8 mouse cellular contexts compared by ENCODE assay signal in the genomic region with DNA sequence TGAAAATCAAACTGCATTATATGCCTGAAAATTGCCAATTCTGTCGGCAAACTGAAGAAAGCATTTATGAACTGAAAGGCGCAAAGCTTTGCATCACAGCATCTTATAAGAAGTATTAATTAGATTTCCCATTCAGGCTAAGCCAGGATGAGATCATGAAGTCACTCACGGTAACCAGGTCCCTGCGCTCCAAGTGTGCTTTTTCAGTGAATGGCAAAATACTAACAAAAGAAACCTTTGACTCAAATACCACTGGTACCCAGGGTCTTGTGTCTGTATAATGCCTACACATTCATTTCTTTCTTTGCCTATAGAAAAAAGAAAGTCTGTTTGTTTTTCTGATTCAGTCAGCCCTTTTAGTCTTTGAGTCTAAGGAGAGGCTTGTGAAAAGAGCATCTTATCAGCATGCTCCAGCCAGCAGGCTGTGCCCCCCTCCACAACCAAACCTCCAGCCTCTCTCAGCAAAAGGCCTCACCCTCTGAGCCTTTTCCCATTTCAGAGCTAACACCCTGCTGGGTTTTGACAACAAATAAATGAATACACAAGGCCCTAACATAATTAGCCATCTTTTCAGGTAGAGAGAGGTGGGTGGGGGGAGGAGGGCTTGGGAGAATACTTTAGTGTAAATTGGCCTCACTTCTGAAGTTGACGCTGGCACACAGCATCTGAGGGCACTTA.
A peak's percentile ranks its signal among the peaks of the same experiment; 100 is the strongest.
DNase-seq lines count a peak whose midpoint lies in the region; ATAC-seq lines count a peak whose summit lies in the region.

No protein-coding gene starts in this region.

- H3K4me2 ChIP-seq in heart, embryonic 12.5 days: peak overlapping the region; percentile 79
- peak overlapping the region; percentile 87 for H3K4me2 ChIP-seq in hindbrain, embryonic 12.5 days (replicated peaks)
- peak overlapping the region; percentile 95 for H3K4me2 ChIP-seq in midbrain, embryonic 11.5 days

- H3K9ac ChIP-seq in heart, embryonic 12.5 days: peak overlapping the region; percentile 98; the same call in 1 of the 2 replicates
- no peak overlapping the region for H3K9ac ChIP-seq in hindbrain, embryonic 12.5 days
- H3K9ac ChIP-seq in midbrain, embryonic 11.5 days (ENCODE audit: low read length): no peak overlapping the region

- H3K4me3 ChIP-seq in heart, embryonic 12.5 days: peak overlapping the region; percentile 100
- peak overlapping the region; percentile 92; the same call in 1 of the 2 replicates for H3K4me3 ChIP-seq in hindbrain, embryonic 12.5 days
- H3K4me3 ChIP-seq in midbrain, embryonic 11.5 days (ENCODE audit: low read depth, low read length): 0 out of 2 replicates have a peak overlapping the region, but pooled peaks have one; percentile 81

- WGBS in heart, embryonic 12.5 days: 49% methylated on average over 5 of the region's 5 CpGs
- 26% methylated on average over 5 of the region's 5 CpGs for WGBS in hindbrain, embryonic 12.5 days
- WGBS in midbrain, embryonic 11.5 days: 14% methylated on average over 5 of the region's 5 CpGs

- DNase-seq in heart, adult 8-10 months (ENCODE audit: low spot score): no peak
- peak; percentile 19 for DNase-seq in adipocyte (ENCODE audit: low spot score)
- DNase-seq in midbrain, embryonic 11.5 days (ENCODE audit: low spot score, missing footprints): peak; percentile 88
- no peak for DNase-seq in adrenal gland, adult 2 months
- DNase-seq in cerebellum, adult 9-10 months: no peak
- no peak for DNase-seq in urinary bladder, adult 18-20 months (ENCODE audit: low spot score in 2 of 2)

- no peaks in the 10 kb centered on the region for H3K9me3 ChIP-seq in heart, embryonic 12.5 days (replicated peaks)
- H3K9me3 ChIP-seq in hindbrain, embryonic 12.5 days (replicated peaks): no peaks in the 10 kb centered on the region
- no peaks in the 10 kb centered on the region for H3K9me3 ChIP-seq in midbrain, embryonic 11.5 days (ENCODE audit: control insufficient read depth, low read length)

- peaks cover 58% of the 10 kb centered on the region for H3K4me1 ChIP-seq in heart, embryonic 12.5 days (replicated peaks)
- H3K4me1 ChIP-seq in hindbrain, embryonic 12.5 days: peaks cover 31% of the 10 kb centered on the region
- peaks cover 18% of the 10 kb centered on the region for H3K4me1 ChIP-seq in midbrain, embryonic 11.5 days (ENCODE audit: control insufficient read depth, insufficient read depth, low read length)

- H3K27ac ChIP-seq in heart, embryonic 12.5 days (ENCODE audit: poor library complexity, severe bottlenecking): peak overlapping the region; percentile 67
- H3K27ac ChIP-seq in hindbrain, embryonic 12.5 days: no peak overlapping the region
- no peak overlapping the region for H3K27ac ChIP-seq in midbrain, embryonic 11.5 days (ENCODE audit: low read depth, low read length)

- H3K27me3 ChIP-seq in heart, embryonic 12.5 days (replicated peaks): no peaks in the 10 kb centered on the region
- no peaks in the 10 kb centered on the region for H3K27me3 ChIP-seq in hindbrain, embryonic 12.5 days
- peaks cover 20% of the 10 kb centered on the region for H3K27me3 ChIP-seq in midbrain, embryonic 11.5 days (ENCODE audit: control insufficient read depth, insufficient read depth, low read length)

- no peaks in the 10 kb centered on the region; the same call in 1 of the 2 replicates for H3K36me3 ChIP-seq in heart, embryonic 12.5 days
- no peaks in the 10 kb centered on the region for H3K36me3 ChIP-seq in hindbrain, embryonic 12.5 days
- no peaks in the 10 kb centered on the region for H3K36me3 ChIP-seq in midbrain, embryonic 11.5 days (ENCODE audit: control insufficient read depth, insufficient read depth, low read length)

- ATAC-seq in heart, embryonic 12.5 days (ENCODE audit: insufficient number of reproducible peaks, low FRiP score): no peak
- no peak for ATAC-seq in hindbrain, embryonic 12.5 days (ENCODE audit: low FRiP score)
- ATAC-seq in midbrain, embryonic 11.5 days (ENCODE audit: low FRiP score): peak; percentile 31; the same call in 1 of the 2 replicates

Comparison
In these comparisons a context has a peak if more than half of its experiments do, and no peak if none do; other contexts are left out.
1. DNase-seq: peak in adipocyte (single experiment) and midbrain, embryonic 11.5 days (single experiment); none in heart, adult 8-10 months (single experiment), adrenal gland, adult 2 months (single experiment), cerebellum, adult 9-10 months (single experiment) and urinary bladder, adult 18-20 months (0 of 2).
2. Peak in every context shown above with its lines, with median percentiles within 50 percentile points of each other: H3K4me2 ChIP-seq and H3K4me3 ChIP-seq.